Mouse (Mus musculus): ENCODE measurements around the gene Ly6g6f. TPM values are rescaled to one million over a fixed set of nuclear protein-coding genes. Genes with fewer than 3 reads are reported as not detected.

Ly6g6f gene
- total and polyA plus RNA-seq, 3 experiments = 0.88 to 3.0 TPM; not detected in 1

DNA sequence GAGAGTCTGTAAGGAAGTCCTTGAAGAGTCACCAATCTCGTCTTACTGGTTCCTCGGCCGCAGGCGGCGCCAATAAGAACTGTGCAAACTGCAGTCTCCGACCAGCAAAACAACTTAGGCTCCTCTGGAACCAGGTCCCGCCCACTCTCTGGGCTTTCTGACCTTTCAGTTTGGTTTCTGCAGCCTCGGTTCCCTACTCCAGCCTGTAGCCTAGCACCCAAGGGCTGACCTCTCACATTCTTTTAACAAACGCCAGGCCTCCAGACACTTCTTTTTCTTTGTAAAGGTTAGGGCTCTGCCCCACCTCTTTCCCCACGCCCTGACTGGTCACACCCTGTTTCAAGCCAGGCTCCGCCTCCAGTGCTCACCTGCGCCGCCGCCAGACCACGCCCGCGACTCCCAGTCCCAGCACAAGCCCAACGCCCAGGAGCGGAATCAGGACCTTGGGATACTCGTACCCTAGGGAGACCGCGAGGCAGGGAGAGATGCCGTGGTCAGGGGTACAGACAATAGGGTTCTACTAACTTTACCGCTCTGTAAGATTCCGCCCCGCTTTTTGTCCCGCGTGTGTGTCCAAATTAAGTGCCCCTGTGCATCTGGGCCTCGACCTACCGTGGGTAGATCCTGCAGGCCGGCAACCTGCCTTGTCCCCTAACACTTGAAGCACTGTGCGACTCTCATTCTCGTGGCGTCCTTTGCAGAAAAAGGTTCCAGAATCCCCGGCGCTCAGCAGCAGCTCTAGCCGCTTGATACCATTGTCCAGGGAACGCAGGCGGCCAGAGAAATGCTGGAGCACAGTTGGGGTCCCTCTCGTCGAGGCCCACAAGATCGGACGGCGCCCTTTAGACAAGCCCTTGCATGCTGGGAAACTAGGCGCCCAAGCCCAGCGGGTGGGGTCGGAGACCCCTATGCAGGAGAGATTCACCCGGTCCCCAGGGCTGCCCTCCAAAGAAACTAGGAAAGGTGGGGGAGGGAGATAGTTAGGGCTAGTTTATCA lies 20.2 kb downstream of the Ly6g6f start, which contains the start of gene Ly6g6c:
TSS of gene Ly6g6c (plus strand) at position 438 of the 997 bp plus-strand sequence.
- Histone ChIP-seq H3K27me3 (ENCODE audit: control insufficient read depth in 1 of 2, insufficient read depth in 2 of 2, low read length in 2 of 2) (no peaks in the 10 kb centered on the region), H3K36me3 (ENCODE audit: control insufficient read depth in 1 of 2, insufficient read depth in 2 of 2, low read length in 2 of 2) (no peaks in the 10 kb centered on the region; a peak in 1 of 4 replicates)

DNA sequence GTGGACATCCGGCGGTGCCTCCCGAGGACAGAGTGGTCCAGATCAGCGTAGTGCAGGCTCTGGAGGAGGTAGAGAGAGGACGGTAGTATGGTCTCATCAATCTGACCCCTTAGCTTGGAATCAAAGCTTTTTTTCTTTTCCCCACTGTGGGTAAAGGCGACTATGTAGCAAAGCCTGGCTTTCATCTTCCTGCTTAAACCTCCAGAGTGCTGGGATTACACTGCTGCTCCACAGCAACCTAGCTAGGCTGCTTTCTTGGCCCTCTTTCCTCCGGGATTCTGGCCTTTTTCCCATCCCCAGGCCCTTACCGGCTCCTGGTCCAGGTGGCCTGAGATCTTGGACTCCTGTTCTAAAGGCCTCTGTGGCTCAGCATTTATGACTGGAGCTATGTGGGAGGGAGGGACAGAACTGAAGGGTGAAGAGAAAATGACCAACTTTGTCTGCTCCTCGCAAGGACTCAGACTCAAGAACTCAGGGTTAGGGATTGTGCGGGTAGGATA lies 21.0 kb downstream of the Ly6g6f start:
- Histone ChIP-seq H3K79me2 (ENCODE audit: control insufficient read depth, insufficient read depth, low read length, poor library complexity) (no peaks in the 10 kb centered on the region), H3K27me3 (ENCODE audit: control insufficient read depth in 1 of 2, insufficient read depth in 2 of 2, low read length in 2 of 2) (no peaks in the 10 kb centered on the region), H3K9ac (ENCODE audit: control insufficient read depth, low read depth, low read length, poor library complexity, severe bottlenecking) (no peak overlapping the region), H3K36me3 (ENCODE audit: control insufficient read depth in 1 of 2, insufficient read depth in 2 of 2, low read length in 2 of 2) (no peaks in the 10 kb centered on the region; a peak in 1 of 4 replicates), H3K4me3 (ENCODE audit: control insufficient read depth in 1 of 2, insufficient read depth in 1 of 2, low read depth in 2 of 2, low read length in 2 of 2) (no peak overlapping the region), H3K4me1 (ENCODE audit: control insufficient read depth in 1 of 2, insufficient read depth in 2 of 2, low read length in 2 of 2) (peaks cover 0 to 9% of the 10 kb centered on the region in 2 experiments; a peak in 3 of 4 replicates), H3K27ac (ENCODE audit: control insufficient read depth, low read depth, low read length) (no peak overlapping the region), H3K9me3 (replicated peaks; ENCODE audit: insufficient read depth, low read length) (no peaks in the 10 kb centered on the region)
- no peak for DNase-seq (ENCODE audit: low read depth, low spot score)
- TF ChIP-seq MXI1 (IDR thresholded peaks at IDR 0.05; ENCODE audit: low read depth, low read length) (no peak), ZNF384 (IDR thresholded peaks at IDR 0.05; ENCODE audit: low read depth, low read length) (no peak), CHD2 (IDR thresholded peaks at IDR 0.05; ENCODE audit: low read length) (no peak), POLR2A (IDR thresholded peaks at IDR 0.05; ENCODE audit: control insufficient read depth in 1 of 2, insufficient read depth in 1 of 2, low read depth in 1 of 2, low read length in 2 of 2, poor library complexity in 1 of 2) (no peak)

More for the DNA sequence above, 20.2 kb downstream of the Ly6g6f start, which contains the start of gene Ly6g6c:
- DNase-seq (ENCODE audit: low read depth, low spot score) = no peak
- H3K4me3 ChIP-seq (ENCODE audit: control insufficient read depth in 1 of 2, insufficient read depth in 1 of 2, low read depth in 2 of 2, low read length in 2 of 2) = no peak within 1 kb of the TSS
- TF ChIP-seq MEF2A (IDR thresholded peaks at IDR 0.05; ENCODE audit: extremely low read depth, insufficient replicate concordance, low read depth, low read length, poor library complexity, severe bottlenecking) (no peak), RAD21 (IDR thresholded peaks at IDR 0.05; ENCODE audit: low read depth, low read length) (no peak), RCOR1 (IDR thresholded peaks at IDR 0.05; ENCODE audit: low read depth, low read length) (no peak), POLR2AphosphoS5 (IDR thresholded peaks at IDR 0.05; ENCODE audit: borderline replicate concordance, low read depth, low read length) (no peak), ZNF384 (IDR thresholded peaks at IDR 0.05; ENCODE audit: low read depth, low read length) (no peak), GATA1 (IDR thresholded peaks at IDR 0.05; ENCODE audit: low read depth, low read length) (no peak), BHLHE40 (IDR thresholded peaks at IDR 0.05; ENCODE audit: borderline replicate concordance, low read depth, low read length) (no peak), ZMIZ1 (IDR thresholded peaks at IDR 0.05; ENCODE audit: low read depth, low read length) (no peak), POLR2AphosphoS2 (IDR thresholded peaks at IDR 0.05; ENCODE audit: low read length) (no peak)
- no peaks in the 10 kb centered on the region for H3K79me2 ChIP-seq (ENCODE audit: control insufficient read depth, insufficient read depth, low read length, poor library complexity)
- no peak within 1 kb of the TSS for H3K9ac ChIP-seq (ENCODE audit: control insufficient read depth, low read depth, low read length, poor library complexity, severe bottlenecking)
- no peak within 1 kb of the TSS for H3K27ac ChIP-seq (ENCODE audit: control insufficient read depth, low read depth, low read length)
- H3K9me3 ChIP-seq (replicated peaks; ENCODE audit: insufficient read depth, low read length) = no peaks in the 10 kb centered on the region
- H3K4me1 ChIP-seq (ENCODE audit: control insufficient read depth in 1 of 2, insufficient read depth in 2 of 2, low read length in 2 of 2) = peaks cover 0 to 9% of the 10 kb centered on the region in 2 experiments; a peak in 3 of 4 replicates
